Mouse (Mus musculus): ENCODE results near the gene Abi1.
"Not testable (repeated sequence)": the region's sequence is repeated elsewhere in the genome, so short reads cannot be mapped to it uniquely, and the experiment has no call there.

The Abi1 gene

GRCm38 (mm10) chr2:23028826-23029225 is 11.2 kb downstream of the Abi1 start:
- no peak for DNase-seq

GRCm38 (mm10) chr2:23026379-23026778 is 13.7 kb downstream of the Abi1 start:
- DNase-seq, result no peak

- no peak for DNase-seq
These were observed 16.2 kb downstream of the Abi1 start for GRCm38 (mm10) chr2:23023714-23024282.

GRCm38 (mm10) chr2:23023023-23023422 is 17.0 kb downstream of the Abi1 start:
- DNase-seq, result no peak

- DNase-seq, result no peak
These were observed 18.3 kb downstream of the Abi1 start for GRCm38 (mm10) chr2:23021721-23022120.

- no peak for DNase-seq
These were observed 18.7 kb downstream of the Abi1 start for GRCm38 (mm10) chr2:23021320-23021719.

- no peak for DNase-seq
These were observed 20.9 kb downstream of the Abi1 start for GRCm38 (mm10) chr2:23019170-23019569.

GRCm38 (mm10) chr2:23016121-23016520 is 23.9 kb downstream of the Abi1 start:
- no peak for DNase-seq

GRCm38 (mm10) chr2:23015335-23015734 is 24.7 kb downstream of the Abi1 start:
- no peak for DNase-seq

- not testable (repeated sequence) for DNase-seq
These were observed 25.1 kb downstream of the Abi1 start for GRCm38 (mm10) chr2:23014935-23015334.

- DNase-seq, result no peak
These were observed 31.8 kb downstream of the Abi1 start for GRCm38 (mm10) chr2:23008256-23008655.

GRCm38 (mm10) chr2:23007577-23007976 is 32.5 kb downstream of the Abi1 start:
- no peak for DNase-seq

- DNase-seq, result no peak
These were observed 32.9 kb downstream of the Abi1 start for GRCm38 (mm10) chr2:23007149-23007548.

GRCm38 (mm10) chr2:23006219-23006618 is 33.8 kb downstream of the Abi1 start:
- no peak for DNase-seq

GRCm38 (mm10) chr2:23002637-23003036 is 37.4 kb downstream of the Abi1 start:
- DNase-seq, result no peak

GRCm38 (mm10) chr2:22999620-23000019 is 40.4 kb downstream of the Abi1 start:
- DNase-seq, result no peak

- DNase-seq, result no peak
These were observed 41.2 kb downstream of the Abi1 start for GRCm38 (mm10) chr2:22998804-22999203.

GRCm38 (mm10) chr2:22998015-22998414 is 42.0 kb downstream of the Abi1 start:
- no peak for DNase-seq

- DNase-seq, result no peak
These were observed 44.0 kb downstream of the Abi1 start for GRCm38 (mm10) chr2:22996071-22996470.

GRCm38 (mm10) chr2:22985973-22986657 is 53.9 kb downstream of the Abi1 start:
- no peak for DNase-seq

- DNase-seq, result no peak
These were observed 62.6 kb downstream of the Abi1 start for GRCm38 (mm10) chr2:22977387-22977973.

GRCm38 (mm10) chr2:22962970-22963369 is 77.1 kb downstream of the Abi1 start:
- no peak for DNase-seq

- no peak for DNase-seq
These were observed 77.8 kb downstream of the Abi1 start for GRCm38 (mm10) chr2:22962242-22962641.

GRCm38 (mm10) chr2:22961681-22962080 is 78.4 kb downstream of the Abi1 start:
- no peak for DNase-seq

- no peak for DNase-seq
These were observed 82.6 kb downstream of the Abi1 start for GRCm38 (mm10) chr2:22957415-22957814.

Measured in right cerebral cortex, postnatal 4 days (tissue).